Mouse (Mus musculus): Measurements from ENCODE around the gene Ccdc6. TPM values are rescaled to one million over a fixed set of nuclear protein-coding genes. Genes with fewer than 3 reads are reported as not detected.

Gene Ccdc6
- polyA plus RNA-seq, 1 experiment = 12.2 TPM

DNA sequence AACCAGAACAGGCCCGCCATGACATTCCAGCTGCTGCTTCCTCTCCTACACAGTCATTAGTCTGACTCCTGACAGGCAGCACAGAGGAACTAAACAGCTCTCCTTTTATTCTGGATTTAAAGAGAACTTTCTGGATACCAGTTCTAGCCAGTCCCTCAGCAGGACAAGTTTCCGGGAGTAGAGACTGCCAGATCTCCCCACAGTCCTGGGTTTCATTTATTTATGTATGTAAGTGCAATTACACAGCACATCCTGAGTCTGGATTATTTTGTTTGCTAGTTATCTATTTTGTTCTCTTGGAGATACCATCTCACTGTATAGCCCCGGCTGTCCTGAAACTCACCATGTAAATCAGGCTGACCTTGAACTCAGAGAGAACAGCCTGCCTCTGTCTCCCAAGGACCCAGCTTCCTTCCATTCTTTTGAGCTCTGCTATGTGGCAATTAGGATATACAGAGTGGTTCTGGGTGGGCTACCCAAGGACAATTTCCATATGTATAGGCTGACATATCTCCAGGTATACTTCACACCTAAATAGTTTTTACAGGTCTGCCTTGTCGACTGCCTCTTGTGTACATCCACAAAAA lies 5.0 kb upstream of the Ccdc6 start:
- peaks cover 22% of the 10 kb centered on the region for H3K9me3 ChIP-seq
- no peak for TF ChIP-seq GATA1 (IDR thresholded peaks at IDR 0.05; ENCODE audit: borderline replicate concordance, low read length)
- no peak for TF ChIP-seq FLI1 (IDR thresholded peaks at IDR 0.05; ENCODE audit: low read length)
- H3K4me1 ChIP-seq = peaks cover 31% of the 10 kb centered on the region
- no peak overlapping the region for H3K4me3 ChIP-seq (replicated peaks)
- H3K36me3 ChIP-seq (replicated peaks; ENCODE audit: low read length) = no peaks in the 10 kb centered on the region
- peaks cover under 1% of the 10 kb centered on the region for H3K27me3 ChIP-seq (replicated peaks)

DNA sequence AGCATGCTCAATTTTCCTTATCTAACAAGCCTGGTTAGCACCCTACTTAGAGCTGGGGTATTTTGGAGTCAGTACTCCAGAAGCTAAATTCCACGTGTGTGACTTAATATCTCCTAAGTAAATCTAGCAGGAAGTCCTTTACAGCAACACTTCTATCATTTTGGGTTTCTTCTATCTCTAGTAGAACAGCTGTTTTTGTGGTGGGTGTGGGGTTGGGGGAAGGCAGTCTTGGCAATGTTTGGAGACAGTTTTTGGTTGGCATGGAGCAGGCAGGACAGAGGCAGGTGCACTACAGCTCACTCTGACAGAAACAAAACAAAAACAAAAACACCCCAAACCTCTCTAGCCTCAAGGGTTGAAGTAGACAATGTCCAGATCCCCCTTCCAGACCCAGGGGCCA lies 3.1 kb upstream of the Ccdc6 start:
- Histone ChIP-seq H3K9me3 (peaks cover 4% of the 10 kb centered on the region; the same call in 1 of the 2 replicates), H3K36me3 (replicated peaks; ENCODE audit: low read length) (no peaks in the 10 kb centered on the region), H3K4me3 (replicated peaks) (no peak overlapping the region), H3K27me3 (replicated peaks) (no peaks in the 10 kb centered on the region), H3K4me1 (peaks cover 40% of the 10 kb centered on the region)
- TF ChIP-seq FLI1 (IDR thresholded peaks at IDR 0.05; ENCODE audit: low read length) (no peak), GATA1 (IDR thresholded peaks at IDR 0.05; ENCODE audit: borderline replicate concordance, low read length) (no peak)

DNA sequence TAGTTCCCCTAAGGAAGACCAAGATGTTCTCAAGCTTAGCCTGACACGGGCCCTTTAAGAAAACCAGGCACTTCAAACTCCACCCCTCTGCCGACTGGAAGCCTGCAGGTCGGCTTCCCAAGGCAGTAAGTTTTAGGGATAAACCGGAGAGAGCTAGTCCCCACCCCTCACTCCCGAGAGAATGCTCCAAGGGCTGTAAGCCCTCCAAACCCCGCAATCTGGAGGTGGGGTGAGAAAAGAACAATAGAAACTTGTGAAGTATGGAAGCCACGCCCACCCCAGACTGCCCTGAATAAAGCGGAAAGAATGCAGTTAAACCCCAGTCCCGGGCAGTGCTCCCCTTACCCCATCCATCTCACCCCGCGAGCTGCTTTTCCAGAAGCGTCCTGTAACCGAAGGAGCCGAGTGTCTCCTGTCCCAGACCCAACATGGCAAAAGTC lies 1.9 kb upstream of the Ccdc6 start:
- Histone ChIP-seq H3K4me1 (peaks cover 53% of the 10 kb centered on the region), H3K27me3 (replicated peaks) (no peaks in the 10 kb centered on the region), H3K36me3 (replicated peaks; ENCODE audit: low read length) (peaks cover 5% of the 10 kb centered on the region), H3K4me3 (replicated peaks) (peak overlapping the region; percentile 98), H3K9me3 (no peaks in the 10 kb centered on the region)
- TF ChIP-seq GATA1 (IDR thresholded peaks at IDR 0.05; ENCODE audit: borderline replicate concordance, low read length) (no peak), FLI1 (IDR thresholded peaks at IDR 0.05; ENCODE audit: low read length) (no peak)

DNA sequence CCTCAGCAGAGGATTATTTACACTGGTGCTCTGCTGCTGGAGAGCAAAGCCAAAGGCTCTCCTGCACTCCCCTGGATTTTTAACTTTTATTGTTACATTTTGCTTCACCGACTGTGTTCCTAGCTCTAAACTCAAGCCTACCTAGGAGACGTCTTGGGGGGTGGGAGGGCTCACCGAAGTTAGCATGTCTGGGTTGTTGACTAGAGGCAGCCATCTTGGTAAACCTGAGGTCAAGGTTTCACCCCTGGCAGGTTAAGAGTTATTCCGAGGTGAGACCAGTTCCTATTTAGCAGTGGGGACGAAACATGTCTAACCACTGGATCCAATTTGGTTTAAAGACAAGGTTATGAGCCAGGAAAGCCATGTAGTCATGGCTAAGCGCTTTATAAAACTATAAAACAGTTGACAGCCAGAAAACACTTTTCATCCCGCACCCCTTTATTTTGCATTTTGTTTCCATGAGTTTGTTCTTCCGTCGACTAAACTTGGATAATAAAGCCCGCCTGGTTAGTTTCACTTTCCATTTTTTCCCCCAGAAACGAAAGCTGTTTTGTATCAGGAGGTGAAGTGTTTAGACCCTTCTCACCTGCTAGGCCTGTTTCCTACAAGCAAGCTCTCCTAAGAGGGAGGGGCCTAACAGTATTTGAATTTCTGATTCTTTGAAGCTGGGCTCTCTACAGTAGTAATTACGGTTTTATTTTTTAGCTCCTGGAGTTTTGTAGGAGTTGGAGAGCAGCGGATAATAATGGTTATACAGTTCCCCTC lies 1.2 kb upstream of the Ccdc6 start:
- Histone ChIP-seq H3K4me3 (replicated peaks) (peak overlapping the region; percentile 98), H3K36me3 (replicated peaks; ENCODE audit: low read length) (peaks cover 8% of the 10 kb centered on the region), H3K27me3 (replicated peaks) (no peaks in the 10 kb centered on the region), H3K9me3 (no peaks in the 10 kb centered on the region), H3K4me1 (peaks cover 56% of the 10 kb centered on the region)
- TF ChIP-seq GATA1 (IDR thresholded peaks at IDR 0.05; ENCODE audit: borderline replicate concordance, low read length) = no peak
- TF ChIP-seq FLI1 (IDR thresholded peaks at IDR 0.05; ENCODE audit: low read length) = no peak

DNA sequence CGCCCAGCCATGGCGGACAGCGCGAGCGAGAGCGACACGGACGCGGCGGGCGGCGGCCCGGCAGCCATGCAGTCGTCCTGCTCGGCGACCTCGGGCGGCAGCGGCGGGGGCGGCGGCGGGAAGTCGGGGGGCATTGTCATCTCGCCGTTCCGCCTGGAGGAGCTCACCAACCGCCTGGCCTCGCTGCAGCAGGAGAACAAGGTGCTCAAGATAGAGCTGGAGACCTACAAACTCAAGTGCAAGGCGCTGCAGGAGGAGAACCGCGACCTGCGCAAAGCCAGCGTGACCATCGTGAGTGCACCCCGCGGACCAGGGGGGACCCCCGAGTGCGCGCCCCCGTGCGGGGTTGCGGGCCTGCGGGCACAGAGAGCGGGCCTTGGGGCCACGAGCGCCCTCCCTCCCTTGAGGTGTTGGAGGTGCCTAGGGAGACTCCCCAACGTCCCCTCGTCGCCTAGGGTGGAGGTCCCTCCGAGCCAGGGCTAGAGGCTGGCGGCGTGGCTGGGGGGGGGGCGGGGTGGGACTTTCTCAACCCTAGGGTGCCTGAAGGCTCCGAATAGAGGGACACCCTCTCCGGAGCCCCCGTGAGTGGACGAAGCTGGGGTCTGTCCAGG lies 475 bp downstream of the Ccdc6 start:
- Histone ChIP-seq H3K9me3 (peaks cover 7% of the 10 kb centered on the region; the same call in 1 of the 2 replicates), H3K27me3 (replicated peaks) (no peaks in the 10 kb centered on the region), H3K4me1 (peaks cover 53% of the 10 kb centered on the region), H3K36me3 (replicated peaks; ENCODE audit: low read length) (peaks cover 25% of the 10 kb centered on the region), H3K4me3 (replicated peaks) (peak overlapping the region; percentile 98)
- TF ChIP-seq FLI1 (IDR thresholded peaks at IDR 0.05; ENCODE audit: low read length) = no peak

DNA sequence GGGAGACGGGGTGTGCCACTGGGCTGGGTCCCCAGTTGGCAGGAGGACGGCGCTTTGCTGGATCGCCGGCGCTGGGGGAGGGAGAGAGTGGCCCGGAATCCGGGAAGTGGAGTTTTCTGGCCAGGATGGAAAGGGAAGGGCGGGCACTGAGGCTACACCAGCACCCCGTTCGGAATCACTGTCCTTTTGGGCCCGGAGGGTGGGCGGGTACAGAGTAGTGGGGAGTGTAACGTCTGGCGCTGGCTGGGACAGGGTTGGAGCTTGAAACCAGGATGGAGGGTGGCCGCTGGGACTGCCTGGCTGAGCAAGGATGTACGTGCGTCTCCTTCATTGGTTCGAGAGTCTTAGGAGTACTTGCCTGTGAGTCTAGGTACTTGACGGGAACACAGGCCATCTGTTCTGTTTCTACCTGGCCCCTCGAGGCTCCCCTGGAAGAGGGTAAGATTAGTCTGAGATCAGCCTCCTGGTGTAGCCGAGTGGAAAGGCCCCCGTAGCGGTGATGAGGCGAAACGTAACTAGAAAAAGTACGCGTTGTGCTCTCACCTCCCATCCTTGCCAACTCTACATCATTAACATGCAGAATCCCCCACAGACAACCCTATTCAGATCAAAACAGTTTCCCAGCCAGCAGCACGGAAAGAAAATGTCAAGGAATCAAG lies 1.1 kb downstream of the Ccdc6 start:
- peaks cover 50% of the 10 kb centered on the region for H3K4me1 ChIP-seq
- TF ChIP-seq FLI1 (IDR thresholded peaks at IDR 0.05; ENCODE audit: low read length) (no peak), GATA1 (IDR thresholded peaks at IDR 0.05; ENCODE audit: borderline replicate concordance, low read length) (no peak)
- no peaks in the 10 kb centered on the region for H3K27me3 ChIP-seq (replicated peaks)
- H3K4me3 ChIP-seq (replicated peaks) = peak overlapping the region; percentile 98
- H3K9me3 ChIP-seq = peaks cover 7% of the 10 kb centered on the region; the same call in 1 of the 2 replicates
- peaks cover 31% of the 10 kb centered on the region for H3K36me3 ChIP-seq (replicated peaks; ENCODE audit: low read length)

DNA sequence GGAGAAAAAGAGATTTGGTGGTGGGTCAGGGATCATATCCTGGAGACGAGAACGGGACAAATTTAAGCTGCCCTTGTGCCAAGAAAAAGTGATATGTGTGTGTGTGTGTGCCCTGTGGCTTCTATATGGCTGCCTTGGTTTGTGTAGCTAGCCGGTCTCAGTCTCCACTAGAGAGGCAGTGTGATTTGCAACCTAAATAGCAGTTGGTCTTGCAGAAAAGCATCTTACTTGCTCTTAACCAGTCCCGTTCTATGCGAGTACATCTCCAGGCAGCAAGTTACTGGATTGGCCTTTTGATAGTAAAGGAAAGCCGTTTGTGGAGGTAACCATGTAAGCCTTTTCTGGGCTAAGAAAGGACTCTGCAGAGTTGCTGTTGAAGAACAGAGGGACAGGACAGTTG lies 1.7 kb downstream of the Ccdc6 start:
- no peak for TF ChIP-seq FLI1 (IDR thresholded peaks at IDR 0.05; ENCODE audit: low read length)
- no peak for TF ChIP-seq GATA1 (IDR thresholded peaks at IDR 0.05; ENCODE audit: borderline replicate concordance, low read length)
- Histone ChIP-seq H3K36me3 (replicated peaks; ENCODE audit: low read length) (peaks cover 36% of the 10 kb centered on the region), H3K27me3 (replicated peaks) (no peaks in the 10 kb centered on the region), H3K9me3 (peaks cover 7% of the 10 kb centered on the region; the same call in 1 of the 2 replicates), H3K4me3 (replicated peaks) (peak overlapping the region; percentile 98), H3K4me1 (peaks cover 46% of the 10 kb centered on the region)

DNA sequence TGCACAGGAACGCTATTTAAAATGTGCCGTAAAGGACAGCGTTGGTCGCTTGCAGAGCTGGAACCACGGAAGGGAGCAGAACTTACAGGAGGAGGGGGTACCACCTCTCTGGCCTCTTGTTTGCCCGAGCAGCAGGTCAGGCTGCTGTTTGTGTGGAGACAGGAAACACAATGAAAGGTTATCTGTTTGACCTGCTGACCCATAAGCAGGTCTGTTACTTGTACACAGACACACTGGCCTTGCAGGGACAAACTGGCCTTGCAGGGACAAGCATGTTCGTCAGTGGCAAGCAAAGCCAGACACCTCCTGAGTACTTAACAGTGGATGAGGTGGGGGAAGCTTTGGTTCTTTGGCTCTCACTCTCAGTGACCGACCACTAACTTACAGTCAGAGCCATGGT lies 2.1 kb downstream of the Ccdc6 start:
- peaks cover 46% of the 10 kb centered on the region for H3K4me1 ChIP-seq
- H3K27me3 ChIP-seq (replicated peaks) = no peaks in the 10 kb centered on the region
- H3K36me3 ChIP-seq (replicated peaks; ENCODE audit: low read length) = peaks cover 41% of the 10 kb centered on the region
- peaks cover 7% of the 10 kb centered on the region; the same call in 1 of the 2 replicates for H3K9me3 ChIP-seq
- no peak for TF ChIP-seq GATA1 (IDR thresholded peaks at IDR 0.05; ENCODE audit: borderline replicate concordance, low read length)
- no peak for TF ChIP-seq FLI1 (IDR thresholded peaks at IDR 0.05; ENCODE audit: low read length)
- peak overlapping the region; percentile 98 for H3K4me3 ChIP-seq (replicated peaks)

DNA sequence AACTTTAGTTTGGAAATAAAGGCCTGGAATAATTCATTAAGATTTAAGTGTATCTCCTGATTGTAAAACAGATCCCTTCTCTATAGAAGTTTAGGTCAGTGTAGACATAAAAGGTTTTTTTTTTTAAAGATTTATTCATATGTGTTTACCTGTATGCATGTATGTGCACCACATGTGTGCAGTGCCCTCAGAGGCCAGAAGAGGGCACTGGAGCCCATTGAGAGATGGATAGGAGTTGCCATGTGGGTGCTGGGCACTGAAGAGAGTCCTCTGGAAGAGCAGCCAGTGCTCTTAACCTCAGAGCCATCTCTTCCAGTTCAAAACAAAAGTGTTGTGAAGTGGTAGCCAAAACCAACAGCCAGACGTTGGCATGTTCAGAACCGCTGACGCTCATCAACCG lies 5.2 kb downstream of the Ccdc6 start:
- Histone ChIP-seq H3K36me3 (replicated peaks; ENCODE audit: low read length) (peaks cover 70% of the 10 kb centered on the region), H3K4me3 (replicated peaks) (no peak overlapping the region), H3K27me3 (replicated peaks) (no peaks in the 10 kb centered on the region), H3K4me1 (peaks cover 56% of the 10 kb centered on the region), H3K9me3 (peaks cover 7% of the 10 kb centered on the region; the same call in 1 of the 2 replicates)
- TF ChIP-seq FLI1 (IDR thresholded peaks at IDR 0.05; ENCODE audit: low read length) (no peak), GATA1 (IDR thresholded peaks at IDR 0.05; ENCODE audit: borderline replicate concordance, low read length) (no peak)
